Mouse (Mus musculus): ENCODE results near the gene Gm49387. TPM values are rescaled to one million over a fixed set of nuclear protein-coding genes. Genes with fewer than 3 reads are reported as not detected.

Gene Gm49387
- polyA plus RNA-seq, 1 experiment = not detected

DNA sequence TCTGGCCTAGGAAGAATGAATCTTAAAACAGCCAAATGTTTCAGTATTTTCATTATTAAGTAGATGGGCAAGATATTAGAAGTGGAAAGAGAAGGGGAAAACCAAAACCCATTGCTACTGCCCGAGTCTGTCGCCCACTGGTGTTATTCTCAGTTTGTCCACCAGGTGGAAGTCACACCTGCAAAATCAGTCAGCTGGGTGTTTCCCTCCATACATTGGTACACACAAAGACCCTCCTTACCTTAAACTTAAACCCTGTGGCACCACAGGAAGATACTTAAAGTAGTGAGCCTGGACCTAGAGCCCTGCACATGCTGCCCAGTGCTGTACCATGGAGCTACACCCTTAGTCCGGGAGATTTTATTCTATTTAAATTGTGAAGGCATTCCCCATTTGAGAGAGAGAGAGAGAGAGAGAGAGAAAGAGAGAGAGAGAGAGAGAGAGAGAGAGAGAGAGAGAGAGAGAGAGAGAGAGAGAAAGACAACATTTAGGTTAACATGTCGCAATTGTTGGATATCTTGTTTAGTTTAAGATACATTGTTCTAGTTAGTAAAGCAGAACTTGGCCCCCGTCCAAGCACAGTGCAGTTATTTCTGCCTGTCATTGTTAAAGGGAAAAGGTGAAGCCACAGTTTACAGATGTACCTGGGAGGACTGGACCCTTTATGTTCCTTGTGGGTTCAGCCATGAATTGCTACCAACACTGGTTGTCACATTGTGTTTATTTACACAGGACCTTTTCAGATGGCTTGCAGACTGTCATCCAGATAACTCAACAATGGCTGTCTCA, 16.4 kb upstream of the Gm49387 start:
- no peak overlapping the region for H3K4me3 ChIP-seq
- H3K79me2 ChIP-seq (ENCODE audit: control insufficient read depth, insufficient read depth) = no peaks in the 10 kb centered on the region
- no peaks in the 10 kb centered on the region for H3K27me3 ChIP-seq (ENCODE audit: control insufficient read depth, insufficient read depth, insufficient read length)
- H3K4me2 ChIP-seq (ENCODE audit: low read depth) = peak overlapping the region; percentile 27
- TF ChIP-seq MYOD1 (IDR thresholded peaks at IDR 0.05; ENCODE audit: control insufficient read depth in 1 of 3, insufficient read length in 2 of 3, low read depth in 2 of 3) (no peak), MAX (IDR thresholded peaks at IDR 0.05; ENCODE audit: low read depth) (no peak), CEBPB (IDR thresholded peaks at IDR 0.05; ENCODE audit: insufficient read depth, poor library complexity, severe bottlenecking) (no peak), MYOG (IDR thresholded peaks at IDR 0.05; ENCODE audit: control insufficient read depth in 1 of 3, insufficient read depth in 1 of 3, insufficient read length in 2 of 3, low read depth in 2 of 3) (no peak), POLR2AphosphoS2 (IDR thresholded peaks at IDR 0.05; ENCODE audit: insufficient read length, low read depth) (no peak), SRF (IDR thresholded peaks at IDR 0.05; ENCODE audit: control insufficient read depth, insufficient read length, low read depth) (no peak), POLR2A (IDR thresholded peaks at IDR 0.05; ENCODE audit: insufficient read length, low read depth) (no peak), USF1 (IDR thresholded peaks at IDR 0.05; ENCODE audit: low read depth) (no peak), E2F4 (IDR thresholded peaks at IDR 0.05; ENCODE audit: insufficient read depth) (no peak), TCF3 (IDR thresholded peaks at IDR 0.05; ENCODE audit: insufficient read length, low read depth) (no peak), TCF12 (IDR thresholded peaks at IDR 0.05; ENCODE audit: insufficient read depth, poor library complexity, severe bottlenecking) (no peak)
- H3K36me3 ChIP-seq (ENCODE audit: control insufficient read depth, insufficient read depth) = no peaks in the 10 kb centered on the region
- no peak overlapping the region for H3ac ChIP-seq (ENCODE audit: control insufficient read depth, insufficient read length)

DNA sequence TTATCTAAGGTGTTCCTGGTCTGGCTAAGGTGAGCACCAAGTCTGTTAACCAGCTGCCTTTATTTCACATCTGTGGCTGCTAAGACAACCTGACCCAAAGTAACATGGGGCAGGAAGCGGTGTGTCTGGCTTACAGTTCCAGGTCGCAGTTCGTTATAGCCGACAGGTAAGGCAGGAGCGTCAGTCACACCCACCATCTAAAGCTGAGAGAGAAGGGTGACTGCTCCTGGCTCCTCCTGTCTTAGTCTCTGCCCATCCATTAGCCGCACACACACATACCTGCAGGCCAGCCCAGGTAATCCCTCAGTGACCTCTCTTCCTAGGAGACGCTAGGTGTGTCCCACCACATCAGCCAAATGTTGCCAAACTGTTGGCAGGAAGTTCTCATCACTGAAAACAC, 15.7 kb upstream of the Gm49387 start:
- Histone ChIP-seq H3K27me3 (ENCODE audit: control insufficient read depth, insufficient read depth, insufficient read length) (no peaks in the 10 kb centered on the region), H3K79me2 (ENCODE audit: control insufficient read depth, insufficient read depth) (no peaks in the 10 kb centered on the region), H3ac (ENCODE audit: control insufficient read depth, insufficient read length) (no peak overlapping the region), H3K4me3 (no peak overlapping the region), H3K36me3 (ENCODE audit: control insufficient read depth, insufficient read depth) (no peaks in the 10 kb centered on the region), H3K4me2 (ENCODE audit: low read depth) (no peak overlapping the region)
- no peak for TF ChIP-seq MYOD1 (IDR thresholded peaks at IDR 0.05; ENCODE audit: control insufficient read depth in 1 of 3, insufficient read length in 2 of 3, low read depth in 2 of 3)
- no peak for TF ChIP-seq REST (IDR thresholded peaks at IDR 0.05; ENCODE audit: insufficient read depth, insufficient read length)
- no peak for TF ChIP-seq USF1 (IDR thresholded peaks at IDR 0.05; ENCODE audit: low read depth)
- no peak for TF ChIP-seq E2F4 (IDR thresholded peaks at IDR 0.05; ENCODE audit: insufficient read depth)
- TF ChIP-seq MYOG (IDR thresholded peaks at IDR 0.05; ENCODE audit: control insufficient read depth in 1 of 3, insufficient read depth in 1 of 3, insufficient read length in 2 of 3, low read depth in 2 of 3) = no peak
- TF ChIP-seq MAX (IDR thresholded peaks at IDR 0.05; ENCODE audit: low read depth) = no peak
- TF ChIP-seq CEBPB (IDR thresholded peaks at IDR 0.05; ENCODE audit: insufficient read depth, poor library complexity, severe bottlenecking) = no peak
- TF ChIP-seq TCF12 (IDR thresholded peaks at IDR 0.05; ENCODE audit: insufficient read depth, poor library complexity, severe bottlenecking) = no peak
- TF ChIP-seq SRF (IDR thresholded peaks at IDR 0.05; ENCODE audit: control insufficient read depth, insufficient read length, low read depth) = no peak
- no peak for TF ChIP-seq TCF3 (IDR thresholded peaks at IDR 0.05; ENCODE audit: insufficient read length, low read depth)
- no peak for TF ChIP-seq POLR2AphosphoS2 (IDR thresholded peaks at IDR 0.05; ENCODE audit: insufficient read length, low read depth)
- TF ChIP-seq POLR2A (IDR thresholded peaks at IDR 0.05; ENCODE audit: insufficient read length, low read depth) = no peak

DNA sequence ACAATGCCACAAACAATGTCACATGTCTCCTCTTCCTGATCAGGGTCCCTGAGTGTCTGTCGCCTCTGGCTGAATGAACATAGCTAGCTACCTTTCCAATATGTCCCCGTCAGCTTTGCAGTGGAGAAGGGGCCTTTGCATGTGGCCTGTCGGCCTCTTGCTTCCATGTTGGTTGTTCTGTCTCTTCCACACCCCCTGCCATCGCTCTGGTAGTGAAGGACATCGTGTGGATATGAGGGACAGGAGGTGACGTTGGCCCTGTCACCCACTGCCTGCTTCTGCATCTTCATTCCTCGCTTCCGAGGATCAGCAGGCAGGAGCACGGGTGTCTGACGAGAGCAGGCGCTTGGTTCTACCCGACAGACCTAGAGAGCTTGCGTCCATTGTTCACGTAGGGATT, 14.7 kb upstream of the Gm49387 start:
- Histone ChIP-seq H3ac (ENCODE audit: control insufficient read depth, insufficient read length) (no peak overlapping the region), H3K36me3 (ENCODE audit: control insufficient read depth, insufficient read depth) (no peaks in the 10 kb centered on the region), H3K4me2 (ENCODE audit: low read depth) (no peak overlapping the region), H3K27me3 (ENCODE audit: control insufficient read depth, insufficient read depth, insufficient read length) (no peaks in the 10 kb centered on the region), H3K4me3 (no peak overlapping the region), H3K79me2 (ENCODE audit: control insufficient read depth, insufficient read depth) (no peaks in the 10 kb centered on the region)
- TF ChIP-seq TCF3 (IDR thresholded peaks at IDR 0.05; ENCODE audit: insufficient read length, low read depth) (no peak), CEBPB (IDR thresholded peaks at IDR 0.05; ENCODE audit: insufficient read depth, poor library complexity, severe bottlenecking) (no peak), REST (IDR thresholded peaks at IDR 0.05; ENCODE audit: insufficient read depth, insufficient read length) (no peak), MAX (IDR thresholded peaks at IDR 0.05; ENCODE audit: low read depth) (no peak), TCF12 (IDR thresholded peaks at IDR 0.05; ENCODE audit: insufficient read depth, poor library complexity, severe bottlenecking) (no peak), MYOD1 (IDR thresholded peaks at IDR 0.05; ENCODE audit: control insufficient read depth in 1 of 3, insufficient read length in 2 of 3, low read depth in 2 of 3) (no peak), MYOG (IDR thresholded peaks at IDR 0.05; ENCODE audit: control insufficient read depth in 1 of 3, insufficient read depth in 1 of 3, insufficient read length in 2 of 3, low read depth in 2 of 3) (no peak), E2F4 (IDR thresholded peaks at IDR 0.05; ENCODE audit: insufficient read depth) (no peak), POLR2AphosphoS2 (IDR thresholded peaks at IDR 0.05; ENCODE audit: insufficient read length, low read depth) (no peak), USF1 (IDR thresholded peaks at IDR 0.05; ENCODE audit: low read depth) (no peak), SRF (IDR thresholded peaks at IDR 0.05; ENCODE audit: control insufficient read depth, insufficient read length, low read depth) (no peak), POLR2A (IDR thresholded peaks at IDR 0.05; ENCODE audit: insufficient read length, low read depth) (no peak)

DNA sequence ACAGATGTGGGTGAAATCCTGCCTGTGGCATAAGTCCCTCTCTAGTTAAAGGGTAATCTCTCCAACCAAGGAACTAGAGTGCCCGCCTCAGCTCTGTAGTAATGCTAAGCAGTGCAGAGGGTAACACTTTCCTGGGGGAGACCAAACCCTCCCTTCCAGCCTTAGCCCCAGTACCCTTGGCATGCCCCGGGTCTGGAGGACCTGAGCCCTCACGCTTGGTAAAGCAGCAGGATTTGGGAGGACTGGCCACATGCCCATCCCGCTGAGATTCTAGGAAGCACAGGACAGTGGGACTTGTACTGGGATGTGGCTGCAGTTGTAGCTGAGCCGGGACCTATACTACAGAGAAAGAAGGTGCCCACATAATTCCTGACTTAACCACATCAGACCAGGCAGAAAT, 14.1 kb upstream of the Gm49387 start:
- no peaks in the 10 kb centered on the region for H3K27me3 ChIP-seq (ENCODE audit: control insufficient read depth, insufficient read depth, insufficient read length)
- no peaks in the 10 kb centered on the region for H3K79me2 ChIP-seq (ENCODE audit: control insufficient read depth, insufficient read depth)
- H3K4me3 ChIP-seq = no peak overlapping the region
- no peak overlapping the region for H3K4me2 ChIP-seq (ENCODE audit: low read depth)
- H3ac ChIP-seq (ENCODE audit: control insufficient read depth, insufficient read length) = no peak overlapping the region
- TF ChIP-seq CEBPB (IDR thresholded peaks at IDR 0.05; ENCODE audit: insufficient read depth, poor library complexity, severe bottlenecking) = no peak
- no peak for TF ChIP-seq POLR2AphosphoS2 (IDR thresholded peaks at IDR 0.05; ENCODE audit: insufficient read length, low read depth)
- TF ChIP-seq E2F4 (IDR thresholded peaks at IDR 0.05; ENCODE audit: insufficient read depth) = no peak
- no peak for TF ChIP-seq USF1 (IDR thresholded peaks at IDR 0.05; ENCODE audit: low read depth)
- TF ChIP-seq MYOG (IDR thresholded peaks at IDR 0.05; ENCODE audit: control insufficient read depth in 1 of 3, insufficient read depth in 1 of 3, insufficient read length in 2 of 3, low read depth in 2 of 3) = no peak
- no peak for TF ChIP-seq REST (IDR thresholded peaks at IDR 0.05; ENCODE audit: insufficient read depth, insufficient read length)
- no peak for TF ChIP-seq TCF3 (IDR thresholded peaks at IDR 0.05; ENCODE audit: insufficient read length, low read depth)
- TF ChIP-seq POLR2A (IDR thresholded peaks at IDR 0.05; ENCODE audit: insufficient read length, low read depth) = no peak
- no peak for TF ChIP-seq SRF (IDR thresholded peaks at IDR 0.05; ENCODE audit: control insufficient read depth, insufficient read length, low read depth)
- TF ChIP-seq MAX (IDR thresholded peaks at IDR 0.05; ENCODE audit: low read depth) = no peak
- TF ChIP-seq MYOD1 (IDR thresholded peaks at IDR 0.05; ENCODE audit: control insufficient read depth in 1 of 3, insufficient read length in 2 of 3, low read depth in 2 of 3) = no peak
- no peak for TF ChIP-seq TCF12 (IDR thresholded peaks at IDR 0.05; ENCODE audit: insufficient read depth, poor library complexity, severe bottlenecking)
- no peaks in the 10 kb centered on the region for H3K36me3 ChIP-seq (ENCODE audit: control insufficient read depth, insufficient read depth)

All from myocyte (in vitro differentiated cells).